Mouse (Mus musculus): ENCODE data around the gene Zfp626.
"Not testable (repeated sequence)": the region's sequence is repeated elsewhere in the genome, so short reads cannot be mapped to it uniquely, and the experiment has no call there.

GRCm38 (mm10) chr7:27807305-27807704 is 309 bp downstream of the Zfp626 start:
- not testable (repeated sequence) for TF ChIP-seq POLR2AphosphoS5 (IDR thresholded peaks at IDR 0.05; ENCODE audit: insufficient replicate concordance, low read depth, low read length); CTCF (IDR thresholded peaks at IDR 0.05; ENCODE audit: low read depth, low read length); GATA2 (IDR thresholded peaks at IDR 0.05; ENCODE audit: borderline replicate concordance, low read depth, low read length); TAL1 (conservative IDR thresholded peaks at IDR 0.05; ENCODE audit: low read depth, low read length)
